7 mouse cellular contexts compared by ENCODE assay signal in genomic region chr15:31602426-31602825, GRCm38 (mm10). TPM values are rescaled to one million over a fixed set of nuclear protein-coding genes. Genes with fewer than 3 reads are reported as not detected.
DNase-seq lines count a peak whose midpoint lies in the region; ATAC-seq and TF ChIP-seq lines count a peak whose summit lies in the region.

No protein-coding gene starts in this region.

- peak overlapping the region; percentile 63 for H3K4me2 ChIP-seq in forebrain, embryonic 11.5 days (ENCODE audit: low read depth, low read length, severe bottlenecking)
- H3K4me2 ChIP-seq in hindbrain, embryonic 13.5 days = peak overlapping the region; percentile 55

- H3K4me1 ChIP-seq in MEL (ENCODE audit: control insufficient read depth in 1 of 2, insufficient read depth in 2 of 2, low read length in 2 of 2) = peaks cover 8 to 21% of the 10 kb centered on the region in 2 experiments
- H3K4me1 ChIP-seq in forebrain, embryonic 11.5 days (replicated peaks; ENCODE audit: control insufficient read depth, insufficient read depth, low read length) = peaks cover 8% of the 10 kb centered on the region; the same call in 1 of the 2 replicates
- H3K4me1 ChIP-seq in hindbrain, embryonic 13.5 days (replicated peaks) = peaks cover 41% of the 10 kb centered on the region
- peaks cover 13% of the 10 kb centered on the region for H3K4me1 ChIP-seq in small intestine, adult 2 months (ENCODE audit: control insufficient read depth, insufficient read depth, insufficient read length, low read length)

- no peaks in the 10 kb centered on the region for H3K27me3 ChIP-seq in MEL (ENCODE audit: control insufficient read depth in 1 of 2, insufficient read depth in 2 of 2, low read length in 2 of 2)
- H3K27me3 ChIP-seq in forebrain, embryonic 11.5 days (ENCODE audit: control insufficient read depth, insufficient read depth, low read length) = no peaks in the 10 kb centered on the region
- H3K27me3 ChIP-seq in hindbrain, embryonic 13.5 days = no peaks in the 10 kb centered on the region
- H3K27me3 ChIP-seq in small intestine, adult 2 months (ENCODE audit: control insufficient read depth, insufficient read depth, low read length) = no peaks in the 10 kb centered on the region

- H3K4me3 ChIP-seq in MEL (ENCODE audit: control insufficient read depth in 1 of 2, insufficient read depth in 1 of 2, low read depth in 2 of 2, low read length in 2 of 2) = peak overlapping the region; percentile 65 to 93
- H3K4me3 ChIP-seq in forebrain, embryonic 11.5 days (ENCODE audit: low read depth, low read length) = peak overlapping the region; percentile 96
- H3K4me3 ChIP-seq in hindbrain, embryonic 13.5 days = peak overlapping the region; percentile 95
- H3K4me3 ChIP-seq in left cerebral cortex, adult 2 months = peak overlapping the region; percentile 62
- H3K4me3 ChIP-seq in small intestine, adult 2 months (ENCODE audit: low read depth, low read length) = peak overlapping the region; percentile 94

- peaks cover 16 to 28% of the 10 kb centered on the region in 2 experiments for H3K36me3 ChIP-seq in MEL (ENCODE audit: control insufficient read depth in 1 of 2, insufficient read depth in 2 of 2, low read length in 2 of 2)
- no peaks in the 10 kb centered on the region; the same call in 1 of the 2 replicates for H3K36me3 ChIP-seq in forebrain, embryonic 11.5 days (ENCODE audit: control insufficient read depth, insufficient read depth, low read length)
- H3K36me3 ChIP-seq in hindbrain, embryonic 13.5 days = no peaks in the 10 kb centered on the region; the same call in 1 of the 2 replicates
- peaks cover under 1% of the 10 kb centered on the region; the same call in 1 of the 2 replicates for H3K36me3 ChIP-seq in small intestine, adult 2 months (ENCODE audit: control insufficient read depth, insufficient read depth, low read length)

- H3K9me3 ChIP-seq in MEL (replicated peaks; ENCODE audit: insufficient read depth, low read length) = no peaks in the 10 kb centered on the region
- H3K9me3 ChIP-seq in forebrain, embryonic 11.5 days (ENCODE audit: control insufficient read depth, low read length) = no peaks in the 10 kb centered on the region
- no peaks in the 10 kb centered on the region for H3K9me3 ChIP-seq in hindbrain, embryonic 13.5 days

- H3K27ac ChIP-seq in MEL (ENCODE audit: control insufficient read depth, low read depth, low read length) = peak overlapping the region; percentile 28
- H3K27ac ChIP-seq in forebrain, embryonic 11.5 days (ENCODE audit: low read depth, low read length) = peak overlapping the region; percentile 74; the same call in 1 of the 2 replicates
- H3K27ac ChIP-seq in hindbrain, embryonic 13.5 days = peak overlapping the region; percentile 95
- peak overlapping the region; percentile 94 for H3K27ac ChIP-seq in left cerebral cortex, adult 2 months
- H3K27ac ChIP-seq in small intestine, adult 2 months (ENCODE audit: insufficient read depth, low read depth, low read length) = no peak overlapping the region

- TF ChIP-seq RAD21 in MEL (IDR thresholded peaks at IDR 0.05; ENCODE audit: low read depth, low read length) = peak; percentile 69

- no peak for TF ChIP-seq POLR2A in MEL (IDR thresholded peaks at IDR 0.05; ENCODE audit: control insufficient read depth in 1 of 2, insufficient read depth in 1 of 2, low read depth in 1 of 2, low read length in 2 of 2, poor library complexity in 1 of 2)
- TF ChIP-seq POLR2A in small intestine, adult 2 months (IDR thresholded peaks at IDR 0.05; ENCODE audit: low read depth, low read length) = no peak

- H3K9ac ChIP-seq in MEL (ENCODE audit: control insufficient read depth, low read depth, low read length, poor library complexity, severe bottlenecking) = peak overlapping the region; percentile 92
- H3K9ac ChIP-seq in forebrain, embryonic 11.5 days (ENCODE audit: low read length) = peak overlapping the region; percentile 94
- H3K9ac ChIP-seq in hindbrain, embryonic 13.5 days = peak overlapping the region; percentile 96

- peak; percentile 23 to 59 (median 24); a peak in 5 of 6 replicates for TF ChIP-seq CTCF in MEL (IDR thresholded peaks at IDR 0.05 in 2 of 3, conservative IDR thresholded peaks at IDR 0.05 in 1 of 3; ENCODE audit: control insufficient read depth in 1 of 3, insufficient read depth in 1 of 3, low read depth in 2 of 3, low read length in 3 of 3, poor library complexity in 1 of 3, severe bottlenecking in 1 of 3)
- TF ChIP-seq CTCF in left cerebral cortex, adult 2 months (IDR thresholded peaks at IDR 0.05) = peak; percentile 58
- peak; percentile 28; the same call in 1 of the 2 replicates for TF ChIP-seq CTCF in small intestine, adult 2 months (IDR thresholded peaks at IDR 0.05; ENCODE audit: extremely low read depth, insufficient read length, insufficient replicate concordance, low read depth, low read length)

- peaks cover 46% of the 10 kb centered on the region for H3K79me2 ChIP-seq in MEL (ENCODE audit: control insufficient read depth, insufficient read depth, low read length, poor library complexity)

- ATAC-seq in forebrain, embryonic 11.5 days (replicated peaks; ENCODE audit: low FRiP score) = peak; percentile 71
- peak; percentile 82 for ATAC-seq in hindbrain, embryonic 13.5 days (ENCODE audit: low FRiP score)
- ATAC-seq in megakaryocyte progenitor cell, adult 5-6 weeks (replicated peaks; ENCODE audit: poor library complexity) = peak; percentile 44

- 10% methylated on average over 15 of the region's 15 CpGs for WGBS in forebrain, embryonic 11.5 days
- WGBS in hindbrain, embryonic 13.5 days = 7% methylated on average over 15 of the region's 15 CpGs
- WGBS in small intestine, adult 2 months = under 1% methylated on average over 15 of the region's 15 CpGs

- intact Hi-C loops in left cerebral cortex, adult 2 months (cut with DNase I) = loop anchor here (5.0 kb wide), 2 partner anchors 640 to 1165 kb away; partner anchors contain the start of gene Sema5a

- TF ChIP-seq EP300 in MEL (IDR thresholded peaks at IDR 0.05; ENCODE audit: low read depth in 1 of 2, low read length in 2 of 2) = no peak

- peak; percentile 87 for DNase-seq in MEL (ENCODE audit: low read depth, low spot score)
- DNase-seq in c-Kit-negative CD71-positive TER-119-positive erythroid progenitor cells, embryonic 14.5 days (ENCODE audit: low read depth, low spot score) = peak; percentile 48
- DNase-seq in forebrain, embryonic 11.5 days (ENCODE audit: low spot score) = peak; percentile 78
- peak; percentile 43 to 52 for DNase-seq in left cerebral cortex, adult 2 months (ENCODE audit: extremely low spot score in 1 of 2, low spot score in 2 of 2)

TF ChIP-seq in MEL, 35 proteins besides CTCF, POLR2A, EP300 and RAD21:
- TF ChIP-seq ZKSCAN1 (IDR thresholded peaks at IDR 0.05; ENCODE audit: low read depth, low read length) (no peak), ZNF384 (IDR thresholded peaks at IDR 0.05; ENCODE audit: low read depth, low read length) (no peak), SIN3A (IDR thresholded peaks at IDR 0.05; ENCODE audit: low read length) (no peak), TCF12 (IDR thresholded peaks at IDR 0.05; ENCODE audit: low read depth, low read length) (no peak), SMC3 (IDR thresholded peaks at IDR 0.05; ENCODE audit: low read depth, low read length) (peak; percentile 57), CHD2 (IDR thresholded peaks at IDR 0.05; ENCODE audit: low read length) (no peak), RCOR1 (IDR thresholded peaks at IDR 0.05; ENCODE audit: low read depth, low read length) (peak; percentile 47; the same call in 1 of the 2 replicates), KAT2A (conservative IDR thresholded peaks at IDR 0.05; ENCODE audit: low read depth, low read length) (no peak), POLR2AphosphoS5 (IDR thresholded peaks at IDR 0.05; ENCODE audit: borderline replicate concordance, low read depth, low read length) (no peak), UBTF (IDR thresholded peaks at IDR 0.05; ENCODE audit: borderline replicate concordance, insufficient read depth, low read depth, low read length) (no peak), MXI1 (IDR thresholded peaks at IDR 0.05; ENCODE audit: low read depth, low read length) (no peak), USF1 (IDR thresholded peaks at IDR 0.05; ENCODE audit: low read depth, low read length) (no peak), TAL1 (IDR thresholded peaks at IDR 0.05; ENCODE audit: low read length) (no peak)

RNA-seq across cellular contexts. Expression of gene Fam173b, which starts 0.8 kb away (rescaled TPM):
- total RNA-seq in MEL (2012; rRNA removed) = 26.2 and 29.2 TPM in 2 replicates
- polyA plus RNA-seq in MEL (2012; ENCODE audit: insufficient read depth in 1 of 2, insufficient read length in 2 of 2, low read depth in 1 of 2, low replicate concordance in 2 of 2, missing spikeins in 1 of 2) = 10 to 100 TPM in 1 of 2 experiments, not detected in 1; 21.0 TPM
- 14.2 and 15.0 TPM in 2 replicates for polyA plus RNA-seq in forebrain, embryonic 11.5 days (2014; fragmentation: Nextera tagmentation; extraction: Ambion mirVana)
- polyA plus RNA-seq in hindbrain, embryonic 13.5 days (2015; fragmentation: Nextera tagmentation; extraction: Ambion mirVana) = 11.2 and 11.5 TPM in 2 replicates
- 10 to 100 TPM; 11.3 to 12.1 TPM for total RNA-seq in left cerebral cortex, adult 2 months (2021)
- total RNA-seq in megakaryocyte progenitor cell, adult 5-6 weeks (2015) = 8.4 and 10.7 TPM in 2 replicates
- 7.7 and 11.7 TPM in 2 replicates for total RNA-seq in megakaryocyte progenitor cell, adult 5-6 weeks (2017)
- polyA plus RNA-seq in small intestine, adult 2 months (2012; rRNA removed) = 2.4 and 4.0 TPM in 2 replicates

RNA-seq across cellular contexts. Expression of gene Cct5, which starts 0.8 kb away (rescaled TPM):
- 1,184 and 1,257 TPM in 2 replicates for total RNA-seq in MEL (2012; rRNA removed)
- 100 to 1,000 TPM; 396 to 798 TPM for polyA plus RNA-seq in MEL (2012; ENCODE audit: insufficient read depth in 1 of 2, insufficient read length in 2 of 2, low read depth in 1 of 2, low replicate concordance in 2 of 2, missing spikeins in 1 of 2)
- 695 and 710 TPM in 2 replicates for polyA plus RNA-seq in forebrain, embryonic 11.5 days (2014; fragmentation: Nextera tagmentation; extraction: Ambion mirVana)
- polyA plus RNA-seq in hindbrain, embryonic 13.5 days (2015; fragmentation: Nextera tagmentation; extraction: Ambion mirVana) = 509 and 525 TPM in 2 replicates
- 100 to 1,000 TPM; 173 to 182 TPM for total RNA-seq in left cerebral cortex, adult 2 months (2021)
- total RNA-seq in megakaryocyte progenitor cell, adult 5-6 weeks (2015) = 536 and 576 TPM in 2 replicates
- 522 and 555 TPM in 2 replicates for total RNA-seq in megakaryocyte progenitor cell, adult 5-6 weeks (2017)
- polyA plus RNA-seq in small intestine, adult 2 months (2012; rRNA removed) = 30.4 and 38.8 TPM in 2 replicates

RNA-seq across cellular contexts. Expression of gene Cmbl, which starts 37.2 kb away (rescaled TPM):
- total RNA-seq in MEL (2012; rRNA removed) = 0.31 TPM in 1 of 2 replicates, not detected in the other
- polyA plus RNA-seq in MEL (2012; ENCODE audit: insufficient read depth in 1 of 2, insufficient read length in 2 of 2, low read depth in 1 of 2, low replicate concordance in 2 of 2, missing spikeins in 1 of 2) = under 1 TPM in 1 of 2 experiments, not detected in 1; 0.22 TPM
- polyA plus RNA-seq in forebrain, embryonic 11.5 days (2014; fragmentation: Nextera tagmentation; extraction: Ambion mirVana) = 0.79 and 1.0 TPM in 2 replicates
- 5.9 and 6.1 TPM in 2 replicates for polyA plus RNA-seq in hindbrain, embryonic 13.5 days (2015; fragmentation: Nextera tagmentation; extraction: Ambion mirVana)
- total RNA-seq in left cerebral cortex, adult 2 months (2021) = 10 to 100 TPM; 15.7 to 17.9 TPM
- total RNA-seq in megakaryocyte progenitor cell, adult 5-6 weeks (2015) = not detected in 2 replicates
- not detected in 2 replicates for total RNA-seq in megakaryocyte progenitor cell, adult 5-6 weeks (2017)
- 56.5 and 140 TPM in 2 replicates for polyA plus RNA-seq in small intestine, adult 2 months (2012; rRNA removed)
